8 mouse cellular contexts compared by ENCODE assay signal in genomic region chr19:24606390-24606976, GRCm38 (mm10). TPM values are rescaled to one million over a fixed set of nuclear protein-coding genes. Genes with fewer than 3 reads are reported as not detected.
DNase-seq lines count a peak whose midpoint lies in the region; ATAC-seq lines count a peak whose summit lies in the region.

No protein-coding gene starts in this region.

- no peak overlapping the region for H3K4me2 ChIP-seq in hindbrain, embryonic 12.5 days (replicated peaks)
- H3K4me2 ChIP-seq in forebrain, embryonic 13.5 days, result no peak overlapping the region

- H3K36me3 ChIP-seq in hindbrain, embryonic 10.5 days, result no peaks in the 10 kb centered on the region
- H3K36me3 ChIP-seq in hindbrain, embryonic 12.5 days, result no peaks in the 10 kb centered on the region
- H3K36me3 ChIP-seq in forebrain, embryonic 13.5 days (ENCODE audit: poor library complexity, severe bottlenecking), result no peaks in the 10 kb centered on the region

- H3K27me3 ChIP-seq in hindbrain, embryonic 10.5 days (ENCODE audit: insufficient read depth, poor library complexity, severe bottlenecking), result no peaks in the 10 kb centered on the region
- H3K27me3 ChIP-seq in hindbrain, embryonic 12.5 days, result no peaks in the 10 kb centered on the region
- H3K27me3 ChIP-seq in forebrain, embryonic 13.5 days, result no peaks in the 10 kb centered on the region

- 0 out of 2 replicates have a peak, but pooled peaks cover 3% of the 10 kb centered on the region for H3K9me3 ChIP-seq in hindbrain, embryonic 10.5 days
- H3K9me3 ChIP-seq in hindbrain, embryonic 12.5 days (replicated peaks), result no peaks in the 10 kb centered on the region
- H3K9me3 ChIP-seq in forebrain, embryonic 13.5 days (replicated peaks), result no peaks in the 10 kb centered on the region

- no peaks in the 10 kb centered on the region for H3K4me1 ChIP-seq in hindbrain, embryonic 10.5 days (replicated peaks)
- no peaks in the 10 kb centered on the region for H3K4me1 ChIP-seq in hindbrain, embryonic 12.5 days
- no peaks in the 10 kb centered on the region for H3K4me1 ChIP-seq in forebrain, embryonic 13.5 days

- H3K27ac ChIP-seq in hindbrain, embryonic 10.5 days, result no peak overlapping the region
- no peak overlapping the region for H3K27ac ChIP-seq in hindbrain, embryonic 12.5 days
- no peak overlapping the region for H3K27ac ChIP-seq in forebrain, embryonic 13.5 days

- H3K4me3 ChIP-seq in hindbrain, embryonic 10.5 days, result no peak overlapping the region
- no peak overlapping the region for H3K4me3 ChIP-seq in hindbrain, embryonic 12.5 days
- no peak overlapping the region for H3K4me3 ChIP-seq in forebrain, embryonic 13.5 days

- ATAC-seq in hindbrain, embryonic 12.5 days (ENCODE audit: low FRiP score), result no peak
- ATAC-seq in forebrain, embryonic 13.5 days, result no peak

- peak; percentile 33 for DNase-seq in hindbrain, embryonic 10.5 days (ENCODE audit: low spot score)
- peak; percentile 30 for DNase-seq in ES-CJ7 (ENCODE audit: low read depth, low spot score)
- DNase-seq in c-Kit-positive CD71-positive TER-119-positive erythroid progenitor cells, embryonic 14.5 days (ENCODE audit: low spot score), result peak; percentile 6
- DNase-seq in lung, postnatal 10 days, result peak; percentile 48
- DNase-seq in urinary bladder, postnatal 4 days (ENCODE audit: low spot score in 2 of 2), result no peak
- no peak for DNase-seq in gastrocnemius, adult 18-20 months (ENCODE audit: low spot score)

- H3K9ac ChIP-seq in hindbrain, embryonic 12.5 days, result no peak overlapping the region
- no peak overlapping the region for H3K9ac ChIP-seq in forebrain, embryonic 13.5 days

- WGBS in hindbrain, embryonic 10.5 days, result 70% methylated on average over 5 of the region's 5 CpGs
- 71% methylated on average over 5 of the region's 5 CpGs for WGBS in hindbrain, embryonic 12.5 days
- WGBS in forebrain, embryonic 13.5 days, result 76% methylated on average over 5 of the region's 5 CpGs

RNA-seq across cellular contexts. Expression of gene Pip5k1b, which starts 50.8 kb away (rescaled TPM):
- polyA plus RNA-seq in hindbrain, embryonic 10.5 days (2016; fragmentation: Nextera tagmentation; extraction: Ambion mirVana), result 0.82 and 2.2 TPM in 2 replicates
- 1.6 and 2.3 TPM in 2 replicates for polyA plus RNA-seq in hindbrain, embryonic 12.5 days (2016; fragmentation: Nextera tagmentation; extraction: Ambion mirVana)
- polyA plus RNA-seq in forebrain, embryonic 13.5 days (2015; fragmentation: Nextera tagmentation; extraction: Ambion mirVana), result 1.2 and 1.6 TPM in 2 replicates
- total RNA-seq in gastrocnemius, adult 18-20 months (2021), result under 1 TPM; 0.34 to 0.50 TPM

Comparison
In these comparisons a context has a peak if more than half of its experiments do, and no peak if none do; other contexts are left out.
1. DNase-seq: peak in hindbrain, embryonic 10.5 days (single experiment), ES-CJ7 (single experiment), c-Kit-positive CD71-positive TER-119-positive erythroid progenitor cells, embryonic 14.5 days (single experiment) and lung, postnatal 10 days (single experiment); none in urinary bladder, postnatal 4 days (0 of 2) and gastrocnemius, adult 18-20 months (single experiment).